Mouse (Mus musculus): ENCODE measurements around the gene Wfdc9.
"Not testable (repeated sequence)": the region's sequence is repeated elsewhere in the genome, so short reads cannot be mapped to it uniquely, and the experiment has no call there.

Gene Wfdc9

GRCm38 (mm10) chr2:164619050-164619449, 37.3 kb downstream of the Wfdc9 start:
- no peak for DNase-seq (ENCODE audit: low read depth)

- DNase-seq (ENCODE audit: low read depth): no peak
Observed at GRCm38 (mm10) chr2:164615386-164615785, 41.0 kb downstream of the Wfdc9 start.

DNA sequence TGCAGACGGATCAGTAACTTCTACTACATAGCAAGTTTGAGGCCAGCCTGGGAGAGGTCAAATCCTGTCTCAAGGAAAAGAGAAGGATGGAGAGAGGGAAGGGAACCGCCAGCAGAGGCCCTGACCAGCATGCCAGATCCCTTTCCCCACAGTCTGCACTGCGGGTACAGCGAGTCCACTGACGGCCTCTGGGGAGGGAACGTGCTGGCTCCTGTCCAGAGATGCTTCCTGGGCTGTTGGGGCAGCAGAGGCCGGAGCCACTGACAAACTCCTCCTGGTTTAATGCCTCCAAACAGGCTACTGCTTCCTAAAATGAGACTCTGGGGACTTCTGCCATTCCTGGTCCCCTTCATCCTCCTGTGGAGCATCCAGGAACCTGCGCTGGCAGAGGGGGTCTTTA, 42.9 kb downstream of the Wfdc9 start, which contains the start of the genes Wfdc6b and Wfdc8:
Gene Wfdc6b, plus strand, starts transcription at position 52 of the 400 bp plus-strand sequence.
Gene Wfdc8, minus strand, starts transcription at position 156 of the 400 bp plus-strand sequence.
- not testable (repeated sequence) for DNase-seq (ENCODE audit: low read depth)

DNA sequence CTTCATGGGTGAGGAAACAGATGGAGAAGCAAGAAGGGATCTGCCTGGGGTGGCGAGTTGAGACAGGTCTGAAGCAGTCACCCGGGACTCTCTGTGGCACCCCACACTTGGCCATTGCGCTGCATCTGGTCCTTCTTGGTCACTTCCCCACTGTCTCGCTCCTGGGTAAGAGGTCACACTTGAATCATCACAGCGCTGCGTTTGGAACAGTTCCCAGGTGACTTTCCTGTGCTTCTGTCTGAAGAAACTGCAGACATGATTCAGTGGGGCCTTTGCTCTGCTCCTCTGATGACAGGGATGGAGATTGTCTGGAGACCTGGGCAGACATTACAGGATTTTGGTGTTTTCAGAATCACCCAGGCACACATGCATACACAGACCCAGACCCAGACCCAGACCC, 47.6 kb downstream of the Wfdc9 start:
- DNase-seq (ENCODE audit: low read depth): no peak

DNA sequence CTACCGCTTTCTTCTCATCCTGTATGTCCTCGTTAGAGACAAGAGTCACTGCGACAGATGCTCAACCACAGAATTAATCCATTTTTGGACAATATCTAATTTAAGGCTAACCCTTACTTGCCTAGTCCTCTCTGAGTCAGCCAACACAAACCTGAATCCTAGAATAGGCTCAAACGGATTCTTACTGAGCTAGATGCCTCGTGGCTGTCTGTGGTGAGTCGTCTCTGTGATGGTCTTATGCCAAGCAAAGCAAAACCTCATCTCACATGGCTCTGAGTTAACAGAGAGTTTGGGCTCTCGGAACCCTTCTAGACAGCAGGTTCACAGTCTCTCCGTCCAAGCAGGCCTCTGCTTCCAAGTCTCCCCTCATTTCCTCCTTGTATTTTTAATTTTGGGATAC, 52.0 kb downstream of the Wfdc9 start:
- DNase-seq (ENCODE audit: low read depth): no peak

GRCm38 (mm10) chr2:164603482-164603881, 52.9 kb downstream of the Wfdc9 start:
- DNase-seq (ENCODE audit: low read depth): no peak

GRCm38 (mm10) chr2:164600179-164600578, 56.2 kb downstream of the Wfdc9 start:
- DNase-seq (ENCODE audit: low read depth): no peak
